Mouse (Mus musculus) forebrain, embryonic 13.5 days (tissue): ENCODE results near the gene Fam76a. TPM values are rescaled to one million over a fixed set of nuclear protein-coding genes. Genes with fewer than 3 reads are reported as not detected.
A peak's percentile ranks its signal among the peaks of the same experiment; 100 is the strongest.

Experiments
- ATAC-seq: fragments of 200-750 bp; cut with Nextera tagmentation; 2 replicates; pipeline ENCODE4 v1.8.0; 2017
- H3K27ac ChIP-seq: fragments of 300-500 bp; sonication (generic); 2 replicates; pipeline ENCODE4 v1.5.1; 2015; ENCODE audit warnings: inconsistent platforms, mild to moderate bottlenecking, moderate library complexity
- H3K27me3 ChIP-seq: fragments of 300-500 bp; sonication (generic); 2 replicates; pipeline ENCODE4 v1.6.1; 2015; ENCODE audit warnings: mild to moderate bottlenecking, inconsistent platforms
- H3K36me3 ChIP-seq: fragments of 300-500 bp; sonication (generic); 2 replicates; pipeline ENCODE4 v1.6.1; 2015; ENCODE audit warnings: mild to moderate bottlenecking, inconsistent platforms; ENCODE audit not compliant: poor library complexity, severe bottlenecking
- H3K4me1 ChIP-seq: fragments of 300-500 bp; sonication (generic); 2 replicates; pipeline ENCODE4 v1.6.1; 2015; ENCODE audit warnings: inconsistent platforms
- H3K4me2 ChIP-seq: fragments of 300-500 bp; sonication (generic); 2 replicates; pipeline ENCODE4 v1.6.1; 2015; ENCODE audit warnings: inconsistent platforms, mild to moderate bottlenecking, moderate library complexity
- H3K4me3 ChIP-seq: fragments of 300-500 bp; sonication (generic); 2 replicates; pipeline ENCODE4 v1.5.1; 2015; ENCODE audit warnings: mild to moderate bottlenecking, inconsistent platforms
- H3K9ac ChIP-seq: fragments of 300-500 bp; sonication (generic); 2 replicates; pipeline ENCODE4 v1.6.1; 2015; ENCODE audit warnings: mild to moderate bottlenecking, inconsistent platforms
- H3K9me3 ChIP-seq: fragments of 300-500 bp; sonication (generic); replicated peaks from 2 replicates; pipeline ENCODE4 v1.6.1; 2016; ENCODE audit warnings: inconsistent platforms
- WGBS: fragments of 180-500 bp; shearing (Covaris S2); methylation state at CpG from one replicate; pipeline ENCODE4 v1.1.7; 2015; 5-methylcytosine and 5-hydroxymethylcytosine counted together
- polyA plus RNA-seq: library from polyadenylated mRNA; unstranded; fragments of >200 nt; fragmentation: Nextera tagmentation; extraction: Ambion mirVana; gene quantifications from 2 replicates; pipeline ENCODE4 v1.2.1, GENCODE M21; 2015

Gene Fam76a
- polyA plus RNA-seq, 1 experiment from 2014 or later = 35.2 TPM

DNA sequence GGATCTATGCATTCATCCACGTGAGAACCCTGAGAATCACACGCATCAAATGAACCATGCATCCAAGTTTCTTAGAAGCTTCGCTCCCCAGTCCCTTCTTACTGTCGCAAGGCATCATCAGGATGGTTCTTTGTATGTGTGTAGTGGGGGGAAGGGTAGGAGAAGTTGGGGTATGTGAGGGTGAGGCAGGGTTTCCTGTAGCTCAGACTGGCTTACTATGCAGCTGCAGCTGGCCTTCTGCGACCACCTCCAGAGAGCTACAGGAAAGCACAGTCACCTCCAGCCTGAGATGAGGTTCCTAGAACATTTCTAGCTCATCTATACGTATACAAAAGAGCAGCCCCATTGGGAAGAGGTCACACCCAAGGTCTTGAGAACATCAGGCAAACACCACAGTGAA, 10.2 kb downstream of the Fam76a start:
- Histone ChIP-seq H3K27ac (no peak overlapping the region), H3K4me1 (no peaks in the 10 kb centered on the region), H3K27me3 (no peaks in the 10 kb centered on the region), H3K4me2 (no peak overlapping the region), H3K36me3 (peaks cover 89% of the 10 kb centered on the region), H3K9me3 (no peaks in the 10 kb centered on the region), H3K4me3 (no peak overlapping the region), H3K9ac (no peak overlapping the region)
- no peak for ATAC-seq
- WGBS = 90% methylated on average over 6 of the region's 6 CpGs

DNA sequence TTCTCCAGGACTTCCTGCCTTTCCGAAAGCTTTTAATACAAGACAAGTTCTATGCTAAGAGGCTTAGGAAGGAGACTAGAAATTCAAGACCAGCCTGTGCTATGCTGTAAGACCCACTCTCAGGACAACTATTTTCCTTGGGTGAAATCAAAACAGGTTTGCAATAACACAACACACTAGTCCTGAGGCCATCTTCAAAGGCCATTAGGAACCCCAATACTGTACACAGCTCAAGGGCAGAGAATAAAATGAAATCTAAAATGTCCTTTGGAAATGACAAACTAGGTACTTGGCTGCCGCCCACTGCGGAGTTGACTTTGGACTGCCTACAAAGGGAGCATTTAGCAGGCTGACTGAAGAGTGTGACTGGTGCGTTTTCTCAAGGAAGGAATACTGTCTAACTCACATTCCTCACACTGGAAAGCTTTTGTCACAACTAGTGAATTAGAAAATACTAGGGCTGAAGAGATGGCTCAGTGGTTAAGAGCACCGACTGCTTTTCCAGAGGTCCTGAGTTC, 16.5 kb downstream of the Fam76a start:
- no peak for ATAC-seq
- H3K27ac ChIP-seq = no peak overlapping the region
- H3K9ac ChIP-seq = no peak overlapping the region
- no peak overlapping the region for H3K4me3 ChIP-seq
- no peaks in the 10 kb centered on the region for H3K9me3 ChIP-seq
- H3K4me1 ChIP-seq = no peaks in the 10 kb centered on the region
- H3K4me2 ChIP-seq = no peak overlapping the region
- H3K36me3 ChIP-seq = peaks cover 84% of the 10 kb centered on the region
- WGBS = 94% methylated on average over 5 of the region's 5 CpGs
- no peaks in the 10 kb centered on the region for H3K27me3 ChIP-seq

DNA sequence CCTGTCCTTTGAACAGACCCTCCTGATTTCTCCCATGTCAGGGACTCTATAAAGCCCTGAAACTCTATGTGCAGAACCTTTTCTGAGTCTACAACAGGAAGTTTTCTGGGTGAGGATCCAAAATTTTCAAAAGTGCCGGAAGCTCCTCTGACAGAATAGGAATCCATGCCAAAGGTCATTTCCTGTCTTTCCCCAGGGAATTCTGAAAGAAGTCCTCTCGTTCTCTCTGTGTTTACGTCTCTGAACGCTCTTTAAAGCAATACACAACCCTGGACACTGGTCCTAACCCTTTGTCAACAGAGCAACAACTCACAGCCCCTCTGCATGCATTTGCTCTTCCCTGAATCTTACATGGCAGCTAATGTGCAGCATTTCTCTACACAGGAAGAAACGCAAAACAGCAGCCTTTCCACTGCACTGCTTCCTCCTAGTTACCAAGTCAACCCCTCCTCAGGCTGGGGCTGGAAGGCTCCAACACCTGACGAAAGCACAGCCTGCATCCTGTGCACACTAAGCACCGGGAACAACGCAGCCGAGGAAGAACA, 17.5 kb downstream of the Fam76a start:
- no peaks in the 10 kb centered on the region for H3K27me3 ChIP-seq
- peaks cover 82% of the 10 kb centered on the region for H3K36me3 ChIP-seq
- no peaks in the 10 kb centered on the region for H3K4me1 ChIP-seq
- no peak overlapping the region for H3K4me3 ChIP-seq
- ATAC-seq = no peak
- 88% methylated on average over 9 of the region's 9 CpGs for WGBS
- H3K4me2 ChIP-seq = no peak overlapping the region
- no peak overlapping the region for H3K9ac ChIP-seq
- no peak overlapping the region for H3K27ac ChIP-seq
- H3K9me3 ChIP-seq = no peaks in the 10 kb centered on the region

- WGBS = 90% methylated on average over 2 of the region's 2 CpGs
- no peak overlapping the region for H3K27ac ChIP-seq
- H3K4me1 ChIP-seq = no peaks in the 10 kb centered on the region
- no peak overlapping the region for H3K4me2 ChIP-seq
- no peaks in the 10 kb centered on the region for H3K27me3 ChIP-seq
- ATAC-seq = no peak
- peaks cover 76% of the 10 kb centered on the region for H3K36me3 ChIP-seq
- H3K4me3 ChIP-seq = no peak overlapping the region
- H3K9ac ChIP-seq = no peak overlapping the region
- no peaks in the 10 kb centered on the region for H3K9me3 ChIP-seq
These were observed 18.3 kb downstream of the Fam76a start for GRCm38 (mm10) chr4:132904071-132904470.

DNA sequence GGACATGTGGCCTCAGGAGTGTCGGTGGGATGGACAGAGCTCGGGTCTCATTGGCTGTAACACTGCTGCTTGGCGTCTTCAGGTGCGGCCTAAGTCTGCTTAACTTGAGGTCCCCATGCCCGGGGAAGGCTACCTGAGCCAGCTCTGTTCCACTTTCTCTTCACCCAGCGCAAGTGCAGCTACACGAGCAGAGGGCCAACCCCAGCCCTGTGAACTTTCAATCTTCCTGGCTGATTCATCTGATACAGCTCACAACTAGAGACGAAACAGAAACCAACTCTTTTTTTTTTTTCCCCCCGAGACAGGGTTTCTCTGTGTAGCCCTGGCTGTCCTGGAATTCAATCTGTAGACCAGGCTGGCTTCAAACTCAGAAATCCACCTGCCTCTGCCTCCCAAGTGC, 24.2 kb downstream of the Fam76a start:
- Histone ChIP-seq H3K4me1 (no peaks in the 10 kb centered on the region), H3K27me3 (no peaks in the 10 kb centered on the region)
- 90% methylated on average over 9 of the region's 9 CpGs for WGBS

DNA sequence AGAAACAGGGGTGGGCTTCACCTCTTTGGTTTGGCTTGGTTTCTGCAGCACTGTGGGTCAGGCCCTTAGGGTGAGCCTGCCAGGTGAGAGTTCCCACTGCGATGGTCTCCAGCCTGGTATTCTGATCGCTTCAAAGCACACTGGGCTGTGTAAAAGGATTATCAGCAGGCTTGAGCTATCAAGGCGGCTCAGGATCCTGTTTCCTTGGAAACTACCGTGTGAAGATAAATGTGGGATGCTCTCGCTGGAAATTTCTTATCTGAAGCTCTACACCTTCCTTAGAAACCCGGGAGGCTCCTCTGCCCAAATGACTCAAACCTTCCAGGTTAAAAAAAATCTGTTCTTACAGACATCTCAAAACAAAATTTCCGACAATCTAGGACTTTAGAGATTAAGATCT, 28.0 kb downstream of the Fam76a start:
- H3K9ac ChIP-seq = no peak overlapping the region
- no peak overlapping the region for H3K4me3 ChIP-seq
- H3K4me2 ChIP-seq = no peak overlapping the region
- no peaks in the 10 kb centered on the region for H3K4me1 ChIP-seq
- 4% methylated on average over 7 of the region's 7 CpGs for WGBS
- H3K27ac ChIP-seq = no peak overlapping the region
- no peak for ATAC-seq
- no peaks in the 10 kb centered on the region for H3K36me3 ChIP-seq
- H3K9me3 ChIP-seq = no peaks in the 10 kb centered on the region
- H3K27me3 ChIP-seq = no peaks in the 10 kb centered on the region

More for the DNA sequence above, 24.2 kb downstream of the Fam76a start:
- peaks cover 32% of the 10 kb centered on the region for H3K36me3 ChIP-seq
- H3K9ac ChIP-seq = no peak overlapping the region
- H3K4me3 ChIP-seq = no peak overlapping the region
- no peaks in the 10 kb centered on the region for H3K9me3 ChIP-seq
- no peak overlapping the region for H3K27ac ChIP-seq
- no peak for ATAC-seq
- no peak overlapping the region for H3K4me2 ChIP-seq

GRCm38 (mm10) chr4:132884844-132885374, 37.4 kb downstream of the Fam76a start:
- 15% methylated on average over 9 of the region's 9 CpGs for WGBS
- Histone ChIP-seq H3K4me2 (peak overlapping the region; percentile 89), H3K27ac (peak overlapping the region; percentile 60; the same call in 1 of the 2 replicates), H3K36me3 (peaks cover 11% of the 10 kb centered on the region), H3K4me1 (peaks cover 22% of the 10 kb centered on the region), H3K9me3 (no peaks in the 10 kb centered on the region), H3K27me3 (no peaks in the 10 kb centered on the region), H3K9ac (peak overlapping the region; percentile 96), H3K4me3 (peak overlapping the region; percentile 97)
- peak; percentile 34; the same call in 1 of the 2 replicates for ATAC-seq

DNA sequence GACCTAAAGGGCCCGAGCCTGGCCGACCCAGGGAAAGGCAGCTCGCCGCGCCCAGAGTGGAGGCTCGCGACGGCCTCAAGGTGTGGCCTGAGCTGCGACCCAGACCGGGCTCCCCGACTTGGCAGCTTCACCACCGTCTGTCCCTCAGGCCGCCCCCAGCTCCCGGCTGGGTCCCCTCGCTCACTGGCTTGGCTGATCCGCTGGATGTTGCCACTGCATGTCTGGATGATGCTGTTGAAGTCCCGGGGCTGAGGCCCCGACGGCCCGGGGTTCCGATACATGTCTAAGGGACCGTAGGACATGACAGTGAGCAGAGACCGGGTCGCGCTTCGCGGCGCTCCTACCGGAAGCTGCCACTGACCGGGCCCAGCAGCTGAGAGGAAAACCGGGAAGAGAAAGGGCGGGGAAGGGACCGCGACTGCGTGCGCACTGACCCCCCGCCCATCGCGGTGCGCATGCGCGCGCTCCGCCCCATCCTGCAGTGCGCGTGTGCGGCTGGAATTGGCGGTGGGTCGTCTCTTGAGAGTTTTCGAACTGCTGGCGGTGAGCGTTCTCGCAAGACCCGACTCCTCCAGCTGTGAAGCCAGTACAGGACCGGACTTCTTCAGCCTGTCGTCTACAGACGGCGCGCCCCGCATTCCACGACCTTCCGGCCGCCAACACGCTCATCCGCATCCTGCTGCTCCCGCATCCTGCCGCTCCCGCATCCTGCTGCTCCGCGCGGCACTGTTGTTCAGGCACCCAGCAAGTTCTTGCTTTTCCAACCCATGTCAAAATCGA, 38.1 kb downstream of the Fam76a start, which contains the start of gene Stx12:
TSS of gene Stx12 (minus strand) at position 446 of the 780 bp plus-strand sequence.
- ATAC-seq = peak; percentile 96
- under 1% methylated on average over 72 of the region's 72 CpGs for WGBS
- peak within 1 kb of the TSS; percentile 89 for H3K4me2 ChIP-seq
- peaks cover 15% of the 10 kb centered on the region for H3K36me3 ChIP-seq
- no peaks in the 10 kb centered on the region for H3K27me3 ChIP-seq
- peak within 1 kb of the TSS; percentile 96 for H3K9ac ChIP-seq
- peak within 1 kb of the TSS; percentile 67 for H3K27ac ChIP-seq
- no peaks in the 10 kb centered on the region for H3K9me3 ChIP-seq
- peak within 1 kb of the TSS; percentile 97 for H3K4me3 ChIP-seq
- peaks cover 22% of the 10 kb centered on the region for H3K4me1 ChIP-seq

DNA sequence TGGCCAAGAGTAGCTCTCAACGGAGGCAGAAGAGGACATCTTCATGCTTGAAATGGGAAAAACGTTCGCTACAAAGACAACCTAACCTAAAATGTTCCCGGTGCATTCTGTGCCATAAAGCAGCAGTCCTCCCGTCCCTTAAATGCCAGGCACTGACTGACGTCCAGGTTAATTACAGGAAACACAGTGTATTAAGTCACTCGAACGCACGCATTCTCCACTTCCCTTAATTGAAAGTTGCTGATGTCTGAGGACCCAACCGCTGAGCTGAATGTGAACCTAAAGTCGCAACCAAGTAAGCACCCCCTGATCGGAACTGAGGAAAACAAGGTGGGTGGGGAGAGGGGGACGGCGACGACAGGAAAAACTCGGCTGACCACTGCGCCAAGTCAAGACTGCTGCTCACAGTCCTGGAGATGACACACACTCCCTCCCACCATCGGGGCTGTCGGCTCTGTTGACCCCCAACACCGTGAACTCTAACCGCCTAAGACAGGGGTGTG, 38.7 kb downstream of the Fam76a start:
- Histone ChIP-seq H3K4me1 (peaks cover 22% of the 10 kb centered on the region), H3K9ac (peak overlapping the region; percentile 96), H3K27me3 (no peaks in the 10 kb centered on the region), H3K36me3 (peaks cover 15% of the 10 kb centered on the region), H3K9me3 (no peaks in the 10 kb centered on the region), H3K27ac (peak overlapping the region; percentile 67), H3K4me3 (peak overlapping the region; percentile 97), H3K4me2 (peak overlapping the region; percentile 89)
- 4% methylated on average over 21 of the region's 21 CpGs for WGBS
- ATAC-seq = peak; percentile 1; the same call in 1 of the 2 replicates

DNA sequence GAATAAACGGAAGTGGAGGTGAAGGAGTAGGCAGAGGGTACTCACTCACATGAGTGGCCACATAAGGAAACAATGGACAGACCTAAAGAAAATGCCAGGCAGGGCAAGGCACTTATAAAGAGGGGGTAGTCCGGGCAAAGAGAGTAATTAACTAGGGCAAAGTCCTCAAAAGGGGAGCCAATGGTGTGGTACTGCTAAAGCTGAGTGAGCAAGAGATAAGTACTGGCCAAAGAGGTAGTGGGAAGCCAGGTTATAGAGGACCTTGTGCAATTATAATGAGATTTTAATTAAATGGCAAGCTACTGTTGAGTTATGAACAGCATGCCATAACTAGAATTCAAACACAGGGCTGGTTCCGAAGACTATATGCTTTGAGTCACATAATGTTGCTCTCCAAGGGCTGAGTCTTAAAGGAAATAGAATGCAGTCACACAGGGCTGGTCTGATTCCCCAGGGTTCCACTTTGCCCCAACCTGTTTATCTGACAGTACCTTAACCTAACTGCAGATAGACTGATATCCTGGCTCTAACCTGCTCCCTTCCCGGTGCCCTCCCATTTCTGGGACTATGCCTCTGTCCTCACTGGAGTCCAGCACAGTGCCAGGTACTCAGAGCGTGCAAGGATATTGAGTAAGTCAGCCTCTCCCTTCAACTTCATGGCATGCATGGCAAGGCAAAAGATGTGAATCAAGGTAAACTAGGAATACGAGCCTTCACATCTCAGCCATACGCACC, 47.8 kb downstream of the Fam76a start:
- no peaks in the 10 kb centered on the region for H3K9me3 ChIP-seq
- no peak overlapping the region for H3K4me2 ChIP-seq
- no peak for ATAC-seq
- H3K4me1 ChIP-seq = no peaks in the 10 kb centered on the region
- no peak overlapping the region for H3K4me3 ChIP-seq
- 92% methylated on average over 7 of the region's 7 CpGs for WGBS
- H3K27ac ChIP-seq = no peak overlapping the region
- H3K27me3 ChIP-seq = no peaks in the 10 kb centered on the region
- peaks cover 26% of the 10 kb centered on the region for H3K36me3 ChIP-seq
- no peak overlapping the region for H3K9ac ChIP-seq

DNA sequence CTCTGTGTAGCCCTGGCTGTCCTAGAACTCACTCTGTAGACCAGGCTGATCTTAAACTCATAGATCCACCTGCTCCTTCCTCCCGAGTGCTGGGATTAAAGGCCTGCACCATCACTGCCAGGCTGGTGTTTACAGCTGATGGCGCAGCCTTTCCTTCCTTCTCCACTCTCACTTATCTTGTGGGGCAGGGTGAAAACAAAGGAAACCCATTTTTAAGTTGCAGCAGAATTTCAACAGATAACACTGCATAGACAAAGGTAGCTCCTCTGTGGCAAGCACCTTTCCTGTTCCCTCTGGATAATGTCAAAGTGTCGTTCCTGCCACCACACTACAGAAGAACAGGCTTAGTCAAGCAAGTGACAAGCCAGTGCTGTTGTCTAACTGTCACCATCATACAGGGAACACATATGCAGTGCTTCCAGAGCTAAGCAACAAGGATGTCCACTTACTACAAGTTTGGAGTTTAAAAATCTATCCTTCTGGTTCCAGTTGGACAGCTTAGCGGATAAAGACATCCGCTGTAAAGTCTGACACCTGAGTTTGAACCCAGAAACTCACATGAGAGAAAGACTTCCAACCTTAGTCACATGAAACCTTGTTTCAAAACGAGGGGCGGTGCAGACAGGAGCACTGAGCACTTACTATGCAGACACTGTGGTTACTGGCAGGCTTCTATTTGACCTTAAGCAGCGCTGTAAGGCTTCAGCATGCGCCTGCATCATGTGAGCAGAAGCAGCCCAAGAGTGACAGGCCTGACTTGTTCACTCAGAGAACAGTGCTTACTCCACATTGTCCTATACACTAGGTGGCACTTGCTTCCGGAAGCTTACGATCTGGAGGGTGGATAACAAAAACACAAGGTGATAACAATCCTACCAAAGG, 48.6 kb downstream of the Fam76a start:
- H3K36me3 ChIP-seq = peaks cover 34% of the 10 kb centered on the region
- no peak overlapping the region for H3K9ac ChIP-seq
- no peaks in the 10 kb centered on the region for H3K9me3 ChIP-seq
- H3K27me3 ChIP-seq = no peaks in the 10 kb centered on the region
- H3K4me2 ChIP-seq = no peak overlapping the region
- H3K4me1 ChIP-seq = no peaks in the 10 kb centered on the region
- WGBS = 93% methylated on average over 11 of the region's 11 CpGs
- no peak for ATAC-seq
- H3K27ac ChIP-seq = no peak overlapping the region
- no peak overlapping the region for H3K4me3 ChIP-seq
